Mouse (Mus musculus): Measurements from ENCODE around the gene Inppl1.

Inppl1 gene

DNA sequence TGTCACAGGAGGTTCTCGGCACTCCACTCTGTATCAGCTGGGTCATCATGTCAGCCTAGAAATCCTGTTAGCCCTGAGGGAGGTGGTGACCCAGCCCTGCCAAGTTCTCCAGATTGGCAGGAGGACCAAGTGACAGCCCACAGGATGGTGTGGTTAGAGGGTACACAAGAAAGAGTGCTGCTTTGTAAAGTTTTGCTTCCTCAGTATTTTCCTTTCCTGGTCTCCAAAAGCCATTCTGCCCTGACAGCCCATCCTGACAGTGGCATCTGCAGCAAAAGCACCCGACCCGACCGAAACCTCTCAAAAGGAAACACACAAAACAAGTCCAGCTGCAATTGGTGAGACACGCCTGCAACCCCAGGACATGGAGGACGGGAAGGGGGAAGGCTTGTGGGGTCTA lies 6.2 kb upstream of the Inppl1 start:
- no peak for DNase-seq (ENCODE audit: low read depth, low spot score)

DNA sequence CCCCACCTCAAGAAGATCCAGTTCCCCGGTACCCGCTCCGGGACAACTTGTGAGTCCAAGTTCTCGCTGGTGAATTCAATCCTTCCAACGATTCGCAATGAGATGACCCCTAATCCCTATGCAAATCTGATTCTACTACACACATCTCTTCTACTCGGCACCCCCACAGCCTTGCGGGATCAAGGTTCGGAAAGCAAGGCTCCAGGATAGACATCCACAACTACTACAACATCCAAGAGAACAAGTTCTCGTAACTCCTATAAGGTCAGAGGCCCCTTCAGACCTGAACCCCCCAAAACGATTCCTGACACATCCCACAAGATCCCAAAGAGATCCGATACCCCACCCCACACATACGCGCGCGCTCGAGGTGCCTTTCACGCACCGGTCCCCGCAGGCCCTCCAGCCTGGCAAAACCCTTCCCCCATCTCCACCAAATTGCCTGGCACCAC lies 849 bp downstream of the Inppl1 start:
- DNase-seq (ENCODE audit: low read depth, low spot score): no peak

DNA sequence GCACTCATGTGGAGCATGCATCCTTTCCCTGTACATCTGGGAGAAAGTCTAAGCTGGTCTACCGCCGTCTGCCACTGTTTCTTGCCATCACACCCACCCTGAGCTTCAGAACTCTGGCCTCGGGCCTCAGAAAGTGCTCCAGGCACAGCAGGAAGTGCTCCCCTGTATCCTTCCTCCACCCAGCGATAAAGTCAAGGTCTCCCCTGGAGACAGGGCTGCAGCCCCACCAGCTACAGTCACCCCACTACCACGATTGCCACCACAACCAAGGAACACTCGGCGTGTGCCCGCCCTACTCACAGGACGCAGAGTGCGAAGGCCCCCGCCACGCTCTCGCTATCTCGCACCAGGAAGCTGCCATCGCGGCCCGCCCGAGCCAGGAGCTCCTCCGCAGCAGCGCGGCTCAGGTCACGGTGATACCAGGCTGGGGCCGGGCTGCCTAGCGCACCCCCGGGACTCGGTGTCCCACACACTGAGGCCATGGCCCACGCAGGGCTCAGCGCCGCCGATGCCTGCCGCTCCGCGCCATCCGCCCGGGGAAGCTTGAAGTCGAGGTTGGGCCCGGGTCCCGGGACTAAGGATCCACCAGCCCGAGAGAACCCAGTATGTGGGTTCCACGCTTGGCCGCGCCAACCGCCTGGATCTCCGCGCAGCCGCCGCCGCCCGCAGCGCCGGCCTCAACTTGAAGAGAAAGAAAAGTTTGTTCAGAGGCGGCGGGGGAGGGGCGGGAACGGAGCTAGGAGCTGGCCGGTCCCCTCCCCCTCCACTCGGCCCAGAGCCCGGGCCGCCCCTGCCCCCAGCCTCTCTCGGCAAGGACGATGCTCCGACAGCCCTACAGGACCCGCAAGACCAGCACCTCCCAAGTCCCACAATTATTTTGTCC lies 1.5 kb downstream of the Inppl1 start:
- peak; percentile 84 for DNase-seq (ENCODE audit: low read depth, low spot score)

DNA sequence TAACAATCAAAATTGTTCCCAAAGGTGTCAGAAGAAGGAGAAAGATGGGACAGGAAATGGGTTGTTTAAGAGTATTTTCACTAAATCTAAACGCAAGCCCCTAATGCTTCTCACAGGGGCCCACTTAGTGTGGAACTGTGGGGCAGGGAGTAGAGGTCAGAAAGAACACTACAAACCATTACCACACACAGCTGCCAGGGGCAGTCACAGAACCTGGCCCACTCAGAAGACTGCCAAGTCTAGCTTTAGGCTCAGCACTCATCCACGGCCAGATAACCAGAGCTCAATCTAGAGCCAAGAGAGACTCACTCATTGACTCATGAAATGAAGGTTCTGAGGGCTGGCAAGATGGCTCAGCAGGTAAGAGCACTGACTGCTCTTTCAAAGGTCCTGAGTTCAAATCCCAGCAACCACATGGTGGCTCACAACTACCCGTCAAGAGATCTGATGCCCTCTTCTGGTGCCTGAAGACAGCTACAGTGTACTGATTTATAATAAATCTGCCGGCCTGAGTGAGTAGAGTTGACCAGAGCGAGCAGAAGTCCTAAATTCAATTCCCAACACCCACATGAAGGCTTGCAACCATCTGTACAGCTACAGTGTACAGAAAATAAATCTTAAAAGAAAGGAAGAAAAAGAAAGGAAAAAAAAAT lies 2.4 kb downstream of the Inppl1 start:
- no peak for DNase-seq (ENCODE audit: low read depth, low spot score)

DNA sequence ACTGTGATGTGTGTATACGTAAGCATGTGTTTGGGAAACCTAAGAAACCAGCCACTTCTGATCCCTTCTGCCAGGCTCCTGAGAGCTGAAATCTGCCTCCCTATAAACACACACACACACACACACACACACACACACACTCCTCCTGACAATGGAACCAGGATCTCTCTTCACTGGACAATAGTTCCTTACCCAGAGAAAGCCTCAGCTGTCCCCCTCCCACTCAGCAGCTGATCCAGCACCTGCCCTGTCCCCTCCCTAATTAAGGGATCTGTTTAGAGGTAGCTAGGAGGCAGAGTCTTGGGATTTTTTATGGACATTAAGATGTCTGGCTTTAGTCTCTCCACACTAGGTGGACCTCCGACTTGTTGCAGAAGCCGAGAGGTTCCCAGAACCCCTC lies 3.1 kb downstream of the Inppl1 start:
- no peak for DNase-seq (ENCODE audit: low read depth, low spot score)

DNA sequence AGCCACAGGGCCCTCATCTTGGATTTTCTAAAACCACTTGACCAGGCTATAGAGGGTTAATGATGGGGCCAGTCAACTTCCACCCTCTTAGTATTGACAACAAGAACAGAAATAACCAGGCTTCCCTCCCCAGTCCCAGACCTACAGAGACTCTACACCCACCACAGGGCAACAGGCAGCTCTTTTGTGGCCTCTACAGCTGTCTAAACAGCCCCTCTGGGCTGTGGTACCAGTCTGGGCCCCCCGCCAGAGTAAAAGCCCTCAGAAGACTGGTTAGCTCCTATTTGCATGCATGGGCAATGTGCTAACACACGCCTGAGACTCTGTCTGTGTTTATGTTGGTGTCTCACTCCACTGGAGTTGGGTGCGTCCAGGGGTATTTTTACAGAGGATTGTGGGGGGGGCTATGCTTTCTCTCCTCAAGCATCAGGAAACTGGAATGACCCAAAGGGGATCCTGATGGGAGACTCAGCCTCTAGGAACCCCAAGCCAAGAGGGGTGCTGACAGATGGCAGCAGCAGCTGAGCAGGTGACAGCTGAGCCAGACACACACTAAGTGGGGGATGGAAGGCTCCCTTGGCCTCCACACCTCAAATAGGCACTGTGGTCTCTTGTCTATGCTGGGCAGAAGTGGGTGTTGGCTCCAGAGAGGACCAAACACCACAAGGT lies 4.0 kb downstream of the Inppl1 start:
- DNase-seq (ENCODE audit: low read depth, low spot score): no peak

DNA sequence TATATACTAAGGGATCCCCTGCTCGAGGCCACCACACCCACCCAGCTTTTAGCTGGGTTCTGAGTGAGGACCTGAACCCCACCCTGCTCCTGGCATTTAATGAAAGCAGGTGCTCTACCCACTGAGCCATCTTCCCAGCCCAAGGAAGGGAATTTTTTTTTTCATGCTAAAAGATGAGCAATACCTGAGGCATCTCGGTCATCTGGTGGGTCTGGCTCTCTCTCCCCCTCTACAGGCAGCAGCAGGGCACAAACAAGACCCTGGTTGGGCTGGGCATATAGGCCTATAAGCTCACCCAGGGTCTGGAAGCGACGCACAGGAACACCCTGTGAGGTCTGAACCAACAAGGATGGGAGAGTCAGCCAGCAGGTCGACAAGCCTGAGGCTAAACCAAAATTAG lies 4.7 kb downstream of the Inppl1 start:
- DNase-seq (ENCODE audit: low read depth, low spot score): no peak

DNA sequence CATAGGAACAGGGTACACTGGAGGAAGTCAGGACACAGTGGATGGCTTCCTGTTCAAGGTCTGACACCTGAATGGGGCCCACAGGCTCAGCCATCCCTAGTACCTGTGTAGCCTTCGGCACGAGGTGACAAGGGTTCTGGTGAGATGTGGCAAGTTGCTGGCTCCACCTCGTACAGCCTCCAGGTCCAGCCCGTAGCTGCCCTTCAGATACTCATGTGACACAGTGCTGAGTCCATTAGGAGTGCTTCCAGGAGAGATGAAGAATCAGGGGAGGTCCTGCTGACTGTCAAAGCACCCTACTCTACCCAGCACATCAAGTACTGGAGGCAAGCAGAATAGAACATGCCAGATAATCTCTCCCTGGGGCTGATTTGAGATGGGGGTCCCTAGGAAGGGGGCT lies 5.7 kb downstream of the Inppl1 start:
- no peak for DNase-seq (ENCODE audit: low read depth, low spot score)

DNA sequence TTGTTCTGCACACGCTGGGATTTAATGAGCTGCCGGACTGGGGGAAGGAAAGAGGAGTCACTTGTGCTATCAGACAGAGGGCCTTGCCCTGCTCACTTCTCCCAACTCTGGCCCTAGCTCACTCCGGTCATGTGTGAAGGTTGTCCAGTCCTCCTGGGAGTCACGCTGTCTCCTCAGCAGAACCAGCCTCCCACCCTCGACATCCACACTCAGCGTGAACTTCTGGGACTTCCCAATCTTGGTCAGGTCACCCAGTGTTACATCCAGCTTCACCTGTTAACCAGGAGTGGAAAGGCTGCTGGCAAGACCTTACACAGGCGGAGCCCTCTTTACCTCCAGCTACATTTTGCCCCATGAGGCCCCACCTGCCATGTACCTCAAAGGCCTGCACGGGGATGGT lies 6.6 kb downstream of the Inppl1 start:
- no peak for DNase-seq (ENCODE audit: low read depth, low spot score)

DNA sequence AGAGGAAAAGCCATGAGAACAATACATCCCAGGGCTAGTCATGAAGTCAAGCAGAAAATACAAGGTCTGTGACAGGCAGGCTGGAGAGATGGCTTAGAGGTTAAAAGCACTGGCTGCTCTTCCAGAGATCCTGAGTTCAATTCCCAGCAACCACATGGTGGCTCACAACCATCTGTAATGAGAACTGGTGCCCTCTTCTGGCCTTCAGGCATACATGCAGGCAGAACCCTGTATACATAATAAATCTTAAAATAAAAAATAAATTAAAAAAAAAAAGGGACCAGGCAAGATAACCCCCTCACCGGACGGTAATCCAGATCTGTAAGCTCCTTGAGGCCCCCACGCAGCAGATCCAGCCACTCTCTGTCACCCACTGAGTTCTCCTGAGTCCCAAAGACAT lies 7.7 kb downstream of the Inppl1 start:
- no peak for DNase-seq (ENCODE audit: low read depth, low spot score)

DNA sequence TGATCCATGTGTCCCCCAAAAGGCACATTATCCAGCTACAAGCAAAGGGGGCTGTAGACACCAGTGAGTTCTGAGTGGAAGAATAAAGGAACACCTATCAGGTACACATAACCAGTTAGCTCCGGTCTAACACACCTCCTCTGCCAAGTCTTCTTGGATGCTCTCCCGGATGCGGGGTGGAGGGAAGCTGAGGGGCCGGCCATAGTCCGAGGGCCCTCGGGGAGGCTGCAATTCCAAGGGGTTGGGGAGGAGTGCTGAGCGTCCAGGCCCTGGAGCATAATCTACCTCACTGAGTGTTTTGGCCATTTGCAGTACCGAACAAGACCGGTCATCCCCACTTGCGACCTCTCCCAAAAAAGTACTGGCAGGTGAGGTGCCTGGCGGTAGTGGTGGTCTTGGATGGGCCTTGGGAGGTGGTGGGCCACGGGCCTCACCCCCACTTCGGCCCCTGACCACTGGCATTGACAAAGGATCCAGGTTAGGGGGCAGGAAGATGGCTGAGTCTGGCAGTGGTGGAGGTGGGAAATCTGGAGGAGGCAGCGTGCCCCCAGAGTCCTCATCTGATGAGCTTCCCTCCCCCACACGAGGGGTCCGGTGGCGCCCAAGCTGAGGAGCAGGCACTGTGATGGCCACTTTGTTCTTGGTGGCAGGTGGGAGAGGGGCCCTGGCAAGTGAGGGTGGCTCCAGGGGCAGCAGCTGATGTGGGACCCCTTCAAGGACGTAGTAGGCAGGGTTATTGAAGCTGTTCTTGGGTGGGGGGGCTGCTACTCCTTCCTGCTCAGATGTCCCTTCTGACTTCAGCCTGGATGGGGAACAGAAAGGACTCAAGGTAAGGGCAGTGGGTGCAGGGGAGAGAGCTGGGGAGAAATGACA lies 14.0 kb downstream of the Inppl1 start:
- no peak for DNase-seq (ENCODE audit: low read depth, low spot score)

DNA sequence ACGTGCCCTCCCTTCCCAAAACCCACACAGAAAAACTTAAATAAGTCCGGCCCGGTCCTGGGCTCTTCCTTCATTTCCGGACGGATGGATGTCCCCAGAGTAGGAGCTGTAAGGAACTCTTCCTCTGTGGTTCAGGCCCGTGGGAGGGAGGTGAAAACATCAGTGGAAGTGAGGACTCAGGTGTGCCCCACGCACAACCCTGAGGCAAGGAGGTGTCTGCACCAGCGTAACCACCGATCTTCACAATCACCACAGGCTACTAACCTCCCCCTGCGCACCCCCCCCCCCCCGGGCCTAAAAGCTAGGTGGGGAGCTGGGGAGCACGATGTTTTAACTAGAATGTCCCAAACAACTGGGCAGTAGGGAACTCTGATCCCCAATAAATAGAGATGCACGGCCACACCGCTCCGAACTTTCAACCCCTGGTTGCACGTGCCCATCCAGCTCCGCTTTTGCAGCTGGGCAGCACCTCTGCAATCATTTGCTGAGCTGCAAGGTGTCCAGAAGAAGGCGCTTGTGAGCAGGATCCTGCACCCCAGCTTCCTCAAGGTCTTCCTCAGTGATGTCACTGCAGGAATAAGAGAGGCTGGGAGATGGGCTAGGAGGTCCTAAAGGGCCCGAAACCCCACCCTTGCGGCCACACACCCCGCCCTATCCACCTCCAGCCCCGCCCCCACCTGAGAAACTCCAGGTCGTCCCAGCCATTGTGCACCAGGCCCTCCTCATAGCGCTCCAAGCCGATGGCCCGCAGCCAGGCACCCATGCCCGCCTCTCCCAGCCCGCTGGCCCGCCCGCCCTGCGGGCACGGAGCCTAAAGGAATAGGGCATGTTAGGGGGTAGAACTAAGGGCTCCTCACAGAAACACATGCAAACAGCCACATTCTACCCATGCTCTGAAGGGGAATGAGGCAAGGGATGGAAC lies 14.9 kb downstream of the Inppl1 start:
- no peak for DNase-seq (ENCODE audit: low read depth, low spot score)

DNA sequence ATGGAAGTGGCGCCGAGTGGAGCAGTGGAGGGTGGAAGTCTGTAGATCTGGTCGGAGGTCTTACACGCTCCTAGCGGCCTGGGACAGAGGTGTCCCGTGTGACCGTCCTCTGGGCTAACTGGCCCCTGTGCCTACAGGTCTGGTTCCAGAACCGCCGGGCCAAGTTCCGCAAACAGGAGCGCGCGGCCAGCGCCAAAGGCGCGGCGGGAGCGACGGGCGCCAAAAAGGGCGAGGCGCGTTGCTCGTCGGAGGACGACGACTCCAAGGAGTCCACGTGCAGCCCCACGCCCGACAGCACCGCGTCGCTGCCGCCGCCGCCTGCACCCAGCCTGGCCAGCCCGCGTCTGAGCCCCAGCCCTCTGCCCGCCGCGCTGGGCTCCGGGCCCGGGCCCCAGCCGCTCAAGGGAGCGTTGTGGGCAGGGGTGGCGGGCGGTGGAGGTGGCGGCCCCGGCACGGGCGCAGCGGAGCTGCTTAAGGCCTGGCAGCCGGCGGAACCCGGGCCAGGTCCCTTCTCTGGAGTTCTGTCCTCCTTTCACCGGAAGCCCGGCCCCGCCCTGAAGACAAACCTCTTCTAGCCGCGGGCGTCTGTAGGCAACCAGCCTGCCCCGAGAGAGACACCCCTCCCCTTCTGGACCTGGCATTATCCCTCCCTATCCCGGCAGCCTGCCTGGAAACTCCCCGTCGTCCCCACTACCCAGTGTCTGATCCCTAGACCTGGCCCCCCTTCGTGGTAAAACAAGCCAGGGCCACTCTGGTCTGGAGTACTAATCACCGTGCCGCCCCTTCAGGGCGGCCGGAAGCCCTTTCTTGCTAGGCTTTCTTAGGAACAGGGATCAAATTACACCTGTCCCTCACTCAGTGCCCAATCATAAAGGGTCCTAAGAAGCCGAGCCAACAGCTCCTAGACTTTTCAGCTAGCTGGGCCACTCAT lies 16.2 kb downstream of the Inppl1 start:
- DNase-seq (ENCODE audit: low read depth, low spot score): no peak

DNA sequence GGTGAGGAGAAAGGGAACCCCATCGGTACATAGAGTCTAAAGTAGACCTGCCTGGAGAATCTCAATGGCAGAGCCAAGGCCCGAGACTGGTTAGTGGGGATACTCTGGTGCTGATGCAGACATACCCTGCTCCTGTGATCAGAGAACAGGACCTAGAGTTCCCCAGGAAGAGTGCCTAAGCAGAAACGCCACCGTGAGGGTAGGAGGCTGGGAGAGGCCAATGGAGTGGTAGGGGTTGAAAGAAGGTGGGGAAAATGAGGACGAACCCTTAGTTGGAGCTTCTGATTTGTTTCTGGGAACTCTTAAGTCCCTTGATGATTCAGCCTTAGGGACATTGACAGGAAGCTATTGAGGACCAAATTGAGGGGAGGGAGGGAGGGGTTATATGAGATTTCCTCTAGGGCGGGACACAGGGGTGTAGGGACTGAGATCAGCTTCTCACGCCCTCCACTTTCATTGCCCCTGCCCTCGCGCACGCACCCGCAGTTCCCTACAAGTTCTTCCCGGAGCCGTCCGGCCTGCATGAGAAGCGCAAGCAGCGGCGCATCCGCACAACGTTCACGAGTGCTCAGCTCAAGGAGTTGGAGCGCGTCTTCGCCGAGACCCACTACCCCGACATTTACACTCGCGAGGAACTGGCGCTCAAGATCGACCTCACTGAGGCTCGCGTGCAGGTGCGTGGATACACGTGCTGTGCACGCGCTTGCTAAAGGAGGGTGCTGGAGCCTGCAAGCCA lies 17.6 kb downstream of the Inppl1 start:
- no peak for DNase-seq (ENCODE audit: low read depth, low spot score)

DNA sequence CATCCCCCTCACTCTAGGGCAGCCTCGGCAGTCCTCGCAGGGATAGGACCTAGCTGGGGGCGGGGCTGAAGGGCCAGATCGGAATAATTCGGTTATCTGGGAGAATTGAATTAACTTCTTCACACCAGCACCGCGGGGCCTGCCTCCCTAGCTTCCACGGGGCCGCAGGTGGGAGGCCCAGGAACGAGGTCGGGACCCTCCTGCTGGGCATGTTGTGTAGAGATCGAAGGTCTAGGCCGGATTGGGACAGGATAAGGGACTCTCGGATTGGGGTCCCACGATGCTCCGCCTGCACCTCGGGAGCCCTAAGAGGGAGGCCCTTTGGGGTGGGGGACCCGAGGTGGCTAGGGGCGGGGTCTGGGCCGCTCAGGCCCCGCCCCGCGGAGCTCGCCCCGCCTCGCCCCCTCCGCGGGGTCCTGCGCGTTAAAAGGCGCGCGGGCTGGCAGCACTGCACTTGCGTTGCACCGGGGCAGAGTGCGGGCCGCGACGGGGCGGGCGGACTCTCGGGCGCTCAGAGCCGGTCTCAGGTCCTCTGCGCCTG lies 20.1 kb downstream of the Inppl1 start, which contains the start of gene Phox2a:
Gene Phox2a (plus strand): TSS at position 453 of the 541 bp plus-strand sequence.
- DNase-seq (ENCODE audit: low read depth, low spot score): no peak

DNA sequence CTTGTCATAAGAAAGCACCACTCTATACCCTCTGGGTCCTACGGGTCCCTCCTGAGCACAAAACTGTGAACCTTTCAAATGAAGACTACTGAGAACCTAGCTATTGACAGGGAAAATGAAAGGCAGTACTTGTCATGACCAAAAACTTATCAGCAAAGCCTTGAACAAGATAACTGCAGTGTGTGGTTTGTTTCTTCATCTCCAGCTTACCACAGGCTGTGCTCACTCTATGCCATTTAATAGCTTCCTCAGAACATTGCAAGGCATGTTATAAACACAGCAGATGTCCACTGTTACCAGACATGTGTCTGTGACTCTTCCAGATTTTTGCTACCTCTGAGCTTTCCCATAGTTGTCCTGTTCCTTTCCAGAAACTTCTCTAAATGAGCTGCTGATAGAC lies 61.0 kb downstream of the Inppl1 start:
- DNase-seq (ENCODE audit: low read depth, low spot score): no peak

DNA sequence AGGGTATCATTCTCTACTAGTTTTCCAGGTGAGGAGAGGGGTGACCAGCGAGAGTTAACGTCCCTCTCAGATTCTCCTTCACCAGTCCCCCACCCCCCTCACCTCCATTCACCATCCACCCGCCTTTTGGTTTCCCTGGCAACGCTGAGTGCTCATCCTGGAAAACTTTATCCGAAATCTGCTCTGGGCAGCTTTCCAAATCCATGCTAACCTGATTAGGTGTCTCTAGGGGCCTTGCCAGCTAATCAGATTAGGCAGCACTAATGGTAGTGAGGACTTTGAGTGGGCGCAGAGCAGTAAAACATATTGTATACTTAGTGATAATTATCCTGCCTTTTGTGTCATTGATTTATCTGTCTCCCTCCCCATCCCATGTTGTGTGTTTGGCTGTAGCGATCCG lies 65.3 kb downstream of the Inppl1 start:
- no peak for DNase-seq (ENCODE audit: low read depth, low spot score)

All from A20 (cell line).